Comparison of ENCODE assay signal across 8 mouse cellular contexts in genomic region chr9:107983421-107983890, GRCm38 (mm10). TPM values are rescaled to one million over a fixed set of nuclear protein-coding genes. Genes with fewer than 3 reads are reported as not detected.
DNase-seq lines count a peak whose midpoint lies in the region; ATAC-seq and TF ChIP-seq lines count a peak whose summit lies in the region.

No protein-coding gene starts in this region.

- peaks cover 17% of the 10 kb centered on the region; the same call in 1 of the 2 replicates for H3K79me2 ChIP-seq in macrophage (ENCODE audit: inconsistent target)

- peak overlapping the region; percentile 83 for H3K4me3 ChIP-seq in G1E (ENCODE audit: low read depth, low read length)
- peak overlapping the region; percentile 17 for H3K4me3 ChIP-seq in hindbrain, embryonic 13.5 days
- H3K4me3 ChIP-seq in macrophage (ENCODE audit: inconsistent target), result peak overlapping the region; percentile 6; the same call in 1 of the 2 replicates
- H3K4me3 ChIP-seq in spleen, adult 2 months (ENCODE audit: extremely low read depth, insufficient read depth, insufficient read length), result no peak overlapping the region

- peak; percentile 46 for ATAC-seq in G1E (ENCODE audit: extremely low read depth, insufficient number of reproducible peaks, low FRiP score, poor library complexity, severe bottlenecking)
- ATAC-seq in hindbrain, embryonic 13.5 days (ENCODE audit: low FRiP score), result no peak
- ATAC-seq in inflammation-experienced regulatory T-cells, adult 6 months, result no peak

- WGBS in hindbrain, embryonic 13.5 days, result 46% methylated on average over 4 of the region's 4 CpGs
- 13% methylated on average over 4 of the region's 4 CpGs for WGBS in macrophage (ENCODE audit: missing documents)
- 16% methylated on average over 4 of the region's 4 CpGs for WGBS in spleen, adult 2 months

- peak; percentile 62 for DNase-seq in G1E (ENCODE audit: low spot score)
- DNase-seq in adrenal gland, postnatal 25 days, result peak; percentile 59
- peak; percentile 68 to 78 for DNase-seq in gastrocnemius, adult 8-10 months (ENCODE audit: low spot score in 2 of 2)
- peak; percentile 30 to 44 for DNase-seq in layer of hippocampus, postnatal 36 days
- DNase-seq in spleen, adult 2 months (ENCODE audit: low read depth in 1 of 2, low spot score in 2 of 2), result peak in 1 of 2 experiments; percentile 59

- no peaks in the 10 kb centered on the region for H3K27me3 ChIP-seq in G1E (ENCODE audit: insufficient read depth, low read length)
- peaks cover 35% of the 10 kb centered on the region for H3K27me3 ChIP-seq in hindbrain, embryonic 13.5 days
- H3K27me3 ChIP-seq in spleen, adult 2 months (ENCODE audit: control insufficient read depth, insufficient read depth, low read length), result no peaks in the 10 kb centered on the region

- H3K4me1 ChIP-seq in G1E (ENCODE audit: insufficient read depth, low read depth, low read length), result peaks cover 87% of the 10 kb centered on the region
- H3K4me1 ChIP-seq in hindbrain, embryonic 13.5 days (replicated peaks), result peaks cover 45% of the 10 kb centered on the region
- peaks cover 34% of the 10 kb centered on the region for H3K4me1 ChIP-seq in spleen, adult 2 months (ENCODE audit: control insufficient read depth, insufficient read depth, insufficient read length)

- peaks cover 66% of the 10 kb centered on the region for H3K36me3 ChIP-seq in G1E (replicated peaks)
- H3K36me3 ChIP-seq in hindbrain, embryonic 13.5 days, result no peaks in the 10 kb centered on the region
- peaks cover 33% of the 10 kb centered on the region for H3K36me3 ChIP-seq in macrophage (ENCODE audit: inconsistent target)
- peaks cover 27% of the 10 kb centered on the region for H3K36me3 ChIP-seq in spleen, adult 2 months (ENCODE audit: control insufficient read depth, insufficient read depth, low read length)

- H3K4me2 ChIP-seq in hindbrain, embryonic 13.5 days, result peak overlapping the region; percentile 87

- H3K9me3 ChIP-seq in G1E (replicated peaks), result no peaks in the 10 kb centered on the region
- no peaks in the 10 kb centered on the region for H3K9me3 ChIP-seq in hindbrain, embryonic 13.5 days

- TF ChIP-seq POLR2A in spleen, adult 2 months (IDR thresholded peaks at IDR 0.05; ENCODE audit: low read depth, low read length), result no peak

- H3K9ac ChIP-seq in hindbrain, embryonic 13.5 days, result peak overlapping the region; percentile 46; the same call in 1 of the 2 replicates

- TF ChIP-seq CTCF in G1E (IDR thresholded peaks at IDR 0.05; ENCODE audit: low read depth, low read length), result no peak
- no peak for TF ChIP-seq CTCF in spleen, adult 2 months (IDR thresholded peaks at IDR 0.05; ENCODE audit: extremely low read depth, insufficient read depth, insufficient read length, insufficient replicate concordance)

- H3K27ac ChIP-seq in hindbrain, embryonic 13.5 days, result peak overlapping the region; percentile 89
- H3K27ac ChIP-seq in macrophage, result peak overlapping the region; percentile 89
- H3K27ac ChIP-seq in spleen, adult 2 months (ENCODE audit: insufficient read depth, low read length), result peak overlapping the region; percentile 83

RNA-seq across cellular contexts. Expression of gene Gm20661, which starts 0.6 kb away (rescaled TPM):
- total RNA-seq in G1E (2014; fragmentation: Nextera tagmentation) (0.75 and 1.0 TPM in 2 replicates), G1E (2017) (1.8 and 2.6 TPM in 2 replicates)
- polyA plus RNA-seq in G1E (2012) (0.15 TPM in 1 of 2 replicates, not detected in the other), macrophage (2018) (0.16 to 0.26 TPM in 2 of 3 replicates, not detected in the other)
- total RNA-seq in adrenal gland, postnatal 25 days (2021), result 0.46 TPM in 1 of 2 replicates, not detected in the other
- total RNA-seq in gastrocnemius, adult 8-10 months (2022), result not detected
- polyA plus RNA-seq in hindbrain, embryonic 13.5 days (2015; fragmentation: Nextera tagmentation; extraction: Ambion mirVana), result 1.1 and 1.4 TPM in 2 replicates
- 1 to 10 TPM; 1.2 to 2.3 TPM for total RNA-seq in layer of hippocampus, postnatal 36 days (2021)
- total RNA-seq in macrophage (2018; cell fraction: chromatin; rRNA removed), result 10 to 100 TPM in 1 of 26 experiments, 1 to 10 TPM in 25; 1.2 to 10.4 (median 4.3) TPM
- under 1 TPM in 7 of 26 experiments, not detected in 19; 0.10 to 0.26 (median 0.14) TPM for total RNA-seq in macrophage (2018; cell fraction: cytosol; rRNA removed)
- total RNA-seq in macrophage (2018; cell fraction: nucleus; rRNA removed), result 1 to 10 TPM in 25 of 26 experiments, under 1 TPM in 1; 0.72 to 6.5 (median 2.3) TPM
- polyA plus RNA-seq in spleen, adult 2 months (2012; rRNA removed), result 0.18 and 0.31 TPM in 2 replicates
- not detected for polyA plus RNA-seq in inflammation-experienced regulatory T-cells, adult 6 months (2017; shearing (Covaris generic))

RNA-seq across cellular contexts. Expression of gene Inka1, which starts 2.2 kb away (rescaled TPM):
- 24.6 and 28.1 TPM in 2 replicates for total RNA-seq in G1E (2014; fragmentation: Nextera tagmentation)
- 74.4 and 83.2 TPM in 2 replicates for total RNA-seq in G1E (2017)
- polyA plus RNA-seq in G1E (2012), result 75.6 and 81.1 TPM in 2 replicates
- total RNA-seq in adrenal gland, postnatal 25 days (2021), result 5.7 and 6.4 TPM in 2 replicates
- total RNA-seq in gastrocnemius, adult 8-10 months (2022), result 1 to 10 TPM; 1.3 to 2.5 (median 2.0) TPM
- polyA plus RNA-seq in hindbrain, embryonic 13.5 days (2015; fragmentation: Nextera tagmentation; extraction: Ambion mirVana), result 20.2 and 21.3 TPM in 2 replicates
- 10 to 100 TPM; 10.3 to 10.6 TPM for total RNA-seq in layer of hippocampus, postnatal 36 days (2021)
- 10 to 100 TPM in 1 of 26 experiments, 1 to 10 TPM in 21, under 1 TPM in 2, not detected in 2; 0.78 to 11.7 (median 3.4) TPM for total RNA-seq in macrophage (2018; cell fraction: chromatin; rRNA removed)
- total RNA-seq in macrophage (2018; cell fraction: cytosol; rRNA removed), result 10 to 100 TPM in 17 of 26 experiments, 1 to 10 TPM in 9; 1.9 to 25.9 (median 13.4) TPM
- total RNA-seq in macrophage (2018; cell fraction: nucleus; rRNA removed), result 10 to 100 TPM in 2 of 26 experiments, 1 to 10 TPM in 23, not detected in 1; 1.2 to 14.3 (median 5.4) TPM
- polyA plus RNA-seq in macrophage (2018), result 5.7 to 14.7 TPM (median 13.6 TPM) in 3 replicates
- 19.8 and 25.9 TPM in 2 replicates for polyA plus RNA-seq in spleen, adult 2 months (2012; rRNA removed)
- polyA plus RNA-seq in inflammation-experienced regulatory T-cells, adult 6 months (2017; shearing (Covaris generic)), result under 1 TPM; 0.35 to 0.89 (median 0.82) TPM

RNA-seq across cellular contexts. Expression of gene Uba7, which starts 8.2 kb away (rescaled TPM):
- 44.5 and 87.9 TPM in 2 replicates for total RNA-seq in G1E (2014; fragmentation: Nextera tagmentation)
- total RNA-seq in G1E (2017), result 145 and 186 TPM in 2 replicates
- 18.3 and 34.2 TPM in 2 replicates for polyA plus RNA-seq in G1E (2012)
- total RNA-seq in adrenal gland, postnatal 25 days (2021), result 19.0 and 22.2 TPM in 2 replicates
- total RNA-seq in gastrocnemius, adult 8-10 months (2022), result 1 to 10 TPM; 2.2 to 2.7 (median 2.5) TPM
- polyA plus RNA-seq in hindbrain, embryonic 13.5 days (2015; fragmentation: Nextera tagmentation; extraction: Ambion mirVana), result 4.8 and 5.8 TPM in 2 replicates
- 1 to 10 TPM; 4.6 to 5.2 TPM for total RNA-seq in layer of hippocampus, postnatal 36 days (2021)
- total RNA-seq in macrophage (2018; cell fraction: chromatin; rRNA removed), result 1,000 to 10,000 TPM in 12 of 26 experiments, 100 to 1,000 TPM in 14; 250 to 2,198 (median 954) TPM
- 100 to 1,000 TPM in 13 of 26 experiments, 10 to 100 TPM in 13; 45.4 to 312 (median 100) TPM for total RNA-seq in macrophage (2018; cell fraction: cytosol; rRNA removed)
- 1,000 to 10,000 TPM in 4 of 26 experiments, 100 to 1,000 TPM in 22; 146 to 1,165 (median 457) TPM for total RNA-seq in macrophage (2018; cell fraction: nucleus; rRNA removed)
- 33.6 to 130 TPM (median 36.8 TPM) in 3 replicates for polyA plus RNA-seq in macrophage (2018)
- 182 and 209 TPM in 2 replicates for polyA plus RNA-seq in spleen, adult 2 months (2012; rRNA removed)
- polyA plus RNA-seq in inflammation-experienced regulatory T-cells, adult 6 months (2017; shearing (Covaris generic)), result 100 to 1,000 TPM; 120 to 204 (median 167) TPM

RNA-seq across cellular contexts. Expression of gene Cdhr4, which starts 8.8 kb away (rescaled TPM):
- total RNA-seq in G1E (2014; fragmentation: Nextera tagmentation) (2.9 and 4.0 TPM in 2 replicates), G1E (2017) (8.4 and 11.3 TPM in 2 replicates)
- polyA plus RNA-seq in G1E (2012) (0.40 and 0.57 TPM in 2 replicates), macrophage (2018) (0.30 to 2.2 TPM in 2 of 3 replicates, not detected in the other)
- total RNA-seq in adrenal gland, postnatal 25 days (2021), result 1.8 and 3.1 TPM in 2 replicates
- not detected for total RNA-seq in gastrocnemius, adult 8-10 months (2022)
- 2.0 and 2.6 TPM in 2 replicates for polyA plus RNA-seq in hindbrain, embryonic 13.5 days (2015; fragmentation: Nextera tagmentation; extraction: Ambion mirVana)
- total RNA-seq in layer of hippocampus, postnatal 36 days (2021), result 1 to 10 TPM; 3.7 to 5.5 TPM
- total RNA-seq in macrophage (2018; cell fraction: chromatin; rRNA removed), result 10 to 100 TPM in 12 of 26 experiments, 1 to 10 TPM in 14; 2.0 to 20.4 (median 9.8) TPM
- 1 to 10 TPM in 3 of 26 experiments, under 1 TPM in 19, not detected in 4; 0.10 to 1.6 (median 0.39) TPM for total RNA-seq in macrophage (2018; cell fraction: cytosol; rRNA removed)
- total RNA-seq in macrophage (2018; cell fraction: nucleus; rRNA removed), result 10 to 100 TPM in 4 of 26 experiments, 1 to 10 TPM in 22; 1.7 to 14.7 (median 6.3) TPM
- 2.2 and 2.9 TPM in 2 replicates for polyA plus RNA-seq in spleen, adult 2 months (2012; rRNA removed)
- polyA plus RNA-seq in inflammation-experienced regulatory T-cells, adult 6 months (2017; shearing (Covaris generic)), result under 1 TPM in 1 of 3 experiments, not detected in 2; 0.73 TPM

RNA-seq across cellular contexts. Expression of gene Gm20662, which starts 12.7 kb away (rescaled TPM):
- not detected in 2 replicates for total RNA-seq in G1E (2014; fragmentation: Nextera tagmentation)
- 0.76 and 2.4 TPM in 2 replicates for total RNA-seq in G1E (2017)
- 0.14 and 0.27 TPM in 2 replicates for polyA plus RNA-seq in G1E (2012)
- 2.8 TPM in 1 of 2 replicates, not detected in the other for total RNA-seq in adrenal gland, postnatal 25 days (2021)
- total RNA-seq in gastrocnemius, adult 8-10 months (2022), result 1 to 10 TPM in 3 of 4 experiments, not detected in 1; 1.3 to 1.9 (median 1.3) TPM
- 0.60 and 0.79 TPM in 2 replicates for polyA plus RNA-seq in hindbrain, embryonic 13.5 days (2015; fragmentation: Nextera tagmentation; extraction: Ambion mirVana)
- 1 to 10 TPM; 1.6 to 3.8 TPM for total RNA-seq in layer of hippocampus, postnatal 36 days (2021)
- total RNA-seq in macrophage (2018; cell fraction: chromatin; rRNA removed), result 1 to 10 TPM in 15 of 26 experiments, under 1 TPM in 7, not detected in 4; 0.46 to 5.0 (median 1.7) TPM
- total RNA-seq in macrophage (2018; cell fraction: cytosol; rRNA removed), result 1 to 10 TPM in 17 of 26 experiments, under 1 TPM in 7, not detected in 2; 0.59 to 3.3 (median 1.7) TPM
- 1 to 10 TPM in 14 of 26 experiments, under 1 TPM in 1, not detected in 11; 0.75 to 6.9 (median 2.0) TPM for total RNA-seq in macrophage (2018; cell fraction: nucleus; rRNA removed)
- 1.0 to 1.3 TPM in 2 of 3 replicates, not detected in the other for polyA plus RNA-seq in macrophage (2018)
- polyA plus RNA-seq in spleen, adult 2 months (2012; rRNA removed), result 1.7 and 2.1 TPM in 2 replicates
- not detected for polyA plus RNA-seq in inflammation-experienced regulatory T-cells, adult 6 months (2017; shearing (Covaris generic))
